Mouse (Mus musculus): ENCODE results near the gene Tmem269. TPM values are rescaled to one million over a fixed set of nuclear protein-coding genes. Genes with fewer than 3 reads are reported as not detected.

Gene Tmem269
- polyA plus RNA-seq, 1 experiment from 2014 or later: not detected

DNA sequence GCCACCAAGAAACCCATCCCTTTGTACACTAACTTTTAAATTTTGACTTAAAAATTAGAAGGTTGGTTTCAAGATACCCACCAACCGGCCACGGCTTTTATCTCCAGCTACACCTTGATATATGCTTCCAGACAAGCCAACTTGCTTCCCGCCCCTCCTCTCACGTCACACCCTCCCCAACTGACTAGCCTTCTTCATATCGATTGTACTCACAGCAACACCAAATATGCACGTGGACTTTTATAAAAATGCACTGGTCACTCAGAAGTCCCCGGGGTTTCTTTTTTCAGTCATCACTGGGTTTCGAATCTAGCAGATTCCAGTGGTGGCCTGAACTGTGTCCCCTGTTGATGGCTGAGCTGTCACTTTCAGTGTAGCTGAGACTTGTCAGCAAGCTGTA lies 27.4 kb downstream of the Tmem269 start:
- Histone ChIP-seq H3K27ac (ENCODE audit: low read depth) (peak overlapping the region; percentile 60; the same call in 1 of the 2 replicates), H3K9me3 (ENCODE audit: low read depth, low read length) (no peaks in the 10 kb centered on the region), H3K27me3 (ENCODE audit: insufficient read depth, low read length) (no peaks in the 10 kb centered on the region), H3K9ac (no peak overlapping the region), H3K4me1 (ENCODE audit: insufficient read depth) (no peaks in the 10 kb centered on the region), H3K4me2 (peak overlapping the region; percentile 15; the same call in 1 of the 2 replicates), H3K36me3 (ENCODE audit: insufficient read depth) (no peaks in the 10 kb centered on the region), H3K4me3 (ENCODE audit: low read depth, low read length) (no peak overlapping the region)
- ATAC-seq (ENCODE audit: insufficient read depth): no peak
- no peak for TF ChIP-seq CTCF (IDR thresholded peaks at IDR 0.05; ENCODE audit: low read depth)
- 74% methylated on average over 8 of the region's 8 CpGs for WGBS
- DNase-seq: no peak

DNA sequence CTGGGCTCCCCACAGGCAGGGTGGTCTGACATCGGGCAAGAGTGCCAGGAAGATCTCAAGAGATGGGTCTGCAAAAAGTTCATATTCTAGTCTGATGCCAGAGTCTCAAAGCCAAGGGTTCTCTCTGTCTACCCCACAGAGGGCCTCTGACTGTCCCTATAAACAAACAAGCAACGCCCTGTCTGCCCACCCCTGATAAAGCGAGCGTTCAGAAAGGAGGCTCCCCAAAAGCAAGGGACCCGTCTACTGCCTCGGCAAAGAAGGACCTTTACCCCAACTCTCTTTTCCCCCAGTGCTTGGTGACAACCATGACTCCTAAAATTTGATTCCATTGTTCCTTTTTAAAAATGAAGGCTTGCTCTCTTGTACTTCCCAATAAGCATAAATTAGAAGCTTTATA lies 28.2 kb downstream of the Tmem269 start, which contains the start of gene Ermap:
Gene Ermap (minus strand): TSS at position 148 of the 400 bp plus-strand sequence.
- Histone ChIP-seq H3K9ac (peak within 1 kb of the TSS; percentile 6; the same call in 1 of the 2 replicates), H3K9me3 (ENCODE audit: low read depth, low read length) (no peaks in the 10 kb centered on the region), H3K4me2 (peak within 1 kb of the TSS; percentile 15; the same call in 1 of the 2 replicates), H3K27me3 (ENCODE audit: insufficient read depth, low read length) (no peaks in the 10 kb centered on the region), H3K36me3 (ENCODE audit: insufficient read depth) (no peaks in the 10 kb centered on the region), H3K27ac (ENCODE audit: low read depth) (peak within 1 kb of the TSS; percentile 60; the same call in 1 of the 2 replicates), H3K4me1 (ENCODE audit: insufficient read depth) (no peaks in the 10 kb centered on the region), H3K4me3 (ENCODE audit: low read depth, low read length) (peak within 1 kb of the TSS; percentile 22; the same call in 1 of the 2 replicates)
- DNase-seq: no peak
- 61% methylated on average over 6 of the region's 6 CpGs for WGBS
- no peak for ATAC-seq (ENCODE audit: insufficient read depth)
- TF ChIP-seq CTCF (IDR thresholded peaks at IDR 0.05; ENCODE audit: low read depth): no peak

DNA sequence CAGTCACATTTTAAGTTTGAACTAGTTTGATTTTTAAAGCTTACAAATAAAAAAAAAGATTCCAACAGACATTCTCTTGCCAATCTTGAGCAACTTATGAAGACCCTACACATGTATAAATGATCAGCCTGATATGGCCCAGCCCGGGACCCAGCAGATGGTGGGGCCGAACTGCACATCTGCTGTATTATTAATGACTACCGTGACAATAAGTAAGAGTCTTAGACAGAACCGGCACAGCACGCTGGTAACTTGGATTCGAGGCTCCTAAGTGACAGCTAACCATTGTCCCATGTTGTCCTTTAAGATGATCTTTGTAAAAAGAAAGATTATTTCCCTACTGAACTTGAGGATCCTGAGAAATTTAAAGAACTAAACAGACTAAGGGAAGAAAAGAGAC lies 28.6 kb downstream of the Tmem269 start:
- Histone ChIP-seq H3K4me3 (ENCODE audit: low read depth, low read length) (peak overlapping the region; percentile 22; the same call in 1 of the 2 replicates), H3K9ac (peak overlapping the region; percentile 6; the same call in 1 of the 2 replicates), H3K4me2 (no peak overlapping the region), H3K27me3 (ENCODE audit: insufficient read depth, low read length) (no peaks in the 10 kb centered on the region), H3K36me3 (ENCODE audit: insufficient read depth) (no peaks in the 10 kb centered on the region), H3K9me3 (ENCODE audit: low read depth, low read length) (no peaks in the 10 kb centered on the region), H3K27ac (ENCODE audit: low read depth) (0 out of 2 replicates have a peak overlapping the region, but pooled peaks have one; percentile 15), H3K4me1 (ENCODE audit: insufficient read depth) (no peaks in the 10 kb centered on the region)
- DNase-seq (no peak), ATAC-seq (ENCODE audit: insufficient read depth) (no peak)
- 71% methylated on average over 6 of the region's 6 CpGs for WGBS
- TF ChIP-seq CTCF (IDR thresholded peaks at IDR 0.05; ENCODE audit: low read depth): no peak

DNA sequence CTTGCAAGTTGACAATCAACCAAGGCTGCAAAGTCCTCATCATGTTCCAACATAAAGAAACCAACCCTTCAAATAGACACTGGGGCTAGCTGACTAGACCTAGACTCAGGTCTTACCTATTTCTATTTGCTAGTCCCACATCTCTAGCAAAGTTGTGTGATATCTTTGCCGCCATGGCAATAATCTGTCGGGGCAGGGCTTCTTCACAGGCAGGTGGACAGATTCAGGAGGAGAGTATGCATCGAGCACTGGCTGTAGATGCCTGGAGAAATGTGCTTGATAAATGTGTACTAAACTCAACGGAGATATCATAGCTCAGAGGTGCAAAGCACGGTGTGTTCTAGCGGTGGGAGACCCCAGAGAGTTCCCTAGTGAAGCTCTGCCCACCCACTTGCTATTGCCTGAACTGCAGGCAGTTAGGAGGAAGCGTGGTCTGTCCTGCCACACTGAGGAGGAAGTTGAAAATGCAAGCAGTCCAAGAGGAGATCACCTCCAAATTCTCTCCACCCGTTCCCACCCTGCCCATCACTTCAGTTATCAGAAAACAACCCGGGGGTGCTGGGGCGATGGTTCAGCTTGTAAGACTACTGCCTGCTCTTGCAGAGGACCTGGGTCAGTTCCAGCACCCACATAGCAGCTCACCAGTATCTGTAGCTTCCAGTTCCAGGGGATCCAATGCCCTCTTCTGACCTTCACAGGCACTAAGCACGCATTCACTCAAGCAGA lies 29.8 kb downstream of the Tmem269 start:
- WGBS: 37% methylated on average over 11 of the region's 11 CpGs
- H3K9me3 ChIP-seq (ENCODE audit: low read depth, low read length): no peaks in the 10 kb centered on the region

DNA sequence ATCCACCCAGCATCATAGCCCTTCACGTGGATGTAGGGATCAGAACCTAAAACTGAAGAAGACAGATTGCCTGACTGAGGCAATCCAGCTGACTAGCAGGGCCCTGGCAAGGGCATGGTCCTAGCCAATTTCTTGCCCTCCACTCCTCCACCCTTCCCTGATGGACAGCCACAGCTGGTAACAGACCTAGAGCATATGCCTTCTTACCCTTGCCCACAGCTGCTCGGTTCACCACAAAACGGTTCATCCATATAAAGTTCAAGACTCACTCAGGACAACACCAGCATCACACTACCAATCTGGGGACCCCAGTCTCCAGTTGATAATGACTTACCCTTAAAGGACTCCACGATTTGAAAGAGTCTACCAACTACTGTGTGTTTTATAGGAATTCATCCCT lies 32.2 kb downstream of the Tmem269 start:
- Histone ChIP-seq H3K27ac (ENCODE audit: low read depth) (no peak overlapping the region), H3K4me2 (no peak overlapping the region), H3K4me1 (ENCODE audit: insufficient read depth) (no peaks in the 10 kb centered on the region), H3K27me3 (ENCODE audit: insufficient read depth, low read length) (no peaks in the 10 kb centered on the region), H3K4me3 (ENCODE audit: low read depth, low read length) (no peak overlapping the region), H3K36me3 (ENCODE audit: insufficient read depth) (no peaks in the 10 kb centered on the region), H3K9me3 (ENCODE audit: low read depth, low read length) (no peaks in the 10 kb centered on the region), H3K9ac (no peak overlapping the region)
- WGBS: 75% methylated on average over 4 of the region's 4 CpGs
- no peak for ATAC-seq (ENCODE audit: insufficient read depth)
- DNase-seq: no peak
- TF ChIP-seq CTCF (IDR thresholded peaks at IDR 0.05; ENCODE audit: low read depth): no peak

More for the DNA sequence above, 29.8 kb downstream of the Tmem269 start:
- DNase-seq: peak; percentile 19
- no peak overlapping the region; the same call in 1 of the 2 replicates for H3K4me2 ChIP-seq
- no peak for ATAC-seq (ENCODE audit: insufficient read depth)
- H3K9ac ChIP-seq: no peak overlapping the region; the same call in 1 of the 2 replicates
- no peaks in the 10 kb centered on the region for H3K4me1 ChIP-seq (ENCODE audit: insufficient read depth)
- peak; percentile 31; the same call in 1 of the 2 replicates for TF ChIP-seq CTCF (IDR thresholded peaks at IDR 0.05; ENCODE audit: low read depth)
- H3K27me3 ChIP-seq (ENCODE audit: insufficient read depth, low read length): no peaks in the 10 kb centered on the region
- no peak overlapping the region for H3K27ac ChIP-seq (ENCODE audit: low read depth)
- no peaks in the 10 kb centered on the region for H3K36me3 ChIP-seq (ENCODE audit: insufficient read depth)
- peak overlapping the region; percentile 8; the same call in 1 of the 2 replicates for H3K4me3 ChIP-seq (ENCODE audit: low read depth, low read length)

DNA sequence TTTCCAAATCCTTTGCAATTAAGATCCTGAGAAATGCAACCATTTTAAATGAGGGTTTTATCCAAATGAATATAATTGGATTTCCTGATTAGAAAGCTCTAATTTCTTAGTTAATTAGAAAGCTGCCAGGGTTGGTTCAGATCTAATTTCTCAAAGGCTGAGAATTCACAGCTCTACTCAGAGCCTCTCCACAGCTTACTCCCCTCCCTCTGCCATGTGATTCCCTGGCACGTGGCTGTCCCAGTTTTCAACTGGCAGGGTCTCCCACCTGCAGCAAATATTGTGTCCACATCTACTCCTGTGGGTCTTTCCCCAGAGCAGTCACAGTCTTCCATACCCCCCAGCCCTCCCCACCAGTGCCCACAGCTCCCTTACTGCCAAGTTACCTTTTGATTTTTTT lies 34.5 kb downstream of the Tmem269 start:
- H3K4me2 ChIP-seq: no peak overlapping the region
- no peaks in the 10 kb centered on the region for H3K4me1 ChIP-seq (ENCODE audit: insufficient read depth)
- H3K27me3 ChIP-seq (ENCODE audit: insufficient read depth, low read length): no peaks in the 10 kb centered on the region
- TF ChIP-seq CTCF (IDR thresholded peaks at IDR 0.05; ENCODE audit: low read depth): no peak
- H3K9ac ChIP-seq: no peak overlapping the region
- no peaks in the 10 kb centered on the region for H3K36me3 ChIP-seq (ENCODE audit: insufficient read depth)
- H3K9me3 ChIP-seq (ENCODE audit: low read depth, low read length): no peaks in the 10 kb centered on the region
- H3K27ac ChIP-seq (ENCODE audit: low read depth): no peak overlapping the region
- ATAC-seq (ENCODE audit: insufficient read depth) (no peak), DNase-seq (no peak)
- no peak overlapping the region for H3K4me3 ChIP-seq (ENCODE audit: low read depth, low read length)
- 32% methylated on average over 1 of the region's 1 CpGs for WGBS

DNA sequence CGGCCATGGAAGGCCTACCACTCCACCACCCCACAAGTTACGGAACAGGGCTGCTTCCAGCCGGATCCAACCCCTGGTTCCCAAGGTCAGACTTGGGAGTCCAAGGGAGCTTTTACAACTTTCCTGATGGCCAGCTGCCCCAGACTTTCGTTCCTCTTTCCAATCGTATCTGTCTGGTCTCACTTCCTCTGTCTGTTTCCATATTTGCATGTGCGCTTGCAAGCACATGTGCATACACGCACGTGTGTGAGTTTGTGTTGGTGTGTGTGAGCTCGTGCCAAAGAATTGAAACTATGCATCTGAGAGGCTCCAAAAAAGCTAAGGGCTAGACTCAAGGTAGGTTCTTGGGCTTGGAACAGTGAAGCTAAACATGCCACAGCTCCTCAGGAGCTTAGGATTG lies 36.6 kb downstream of the Tmem269 start:
- H3K27ac ChIP-seq (ENCODE audit: low read depth): no peak overlapping the region
- no peaks in the 10 kb centered on the region for H3K27me3 ChIP-seq (ENCODE audit: insufficient read depth, low read length)
- DNase-seq (no peak), ATAC-seq (ENCODE audit: insufficient read depth) (no peak)
- no peaks in the 10 kb centered on the region for H3K36me3 ChIP-seq (ENCODE audit: insufficient read depth)
- H3K4me3 ChIP-seq (ENCODE audit: low read depth, low read length): no peak overlapping the region
- TF ChIP-seq CTCF (IDR thresholded peaks at IDR 0.05; ENCODE audit: low read depth): no peak
- H3K4me1 ChIP-seq (ENCODE audit: insufficient read depth): no peaks in the 10 kb centered on the region
- H3K4me2 ChIP-seq: no peak overlapping the region
- H3K9me3 ChIP-seq (ENCODE audit: low read depth, low read length): no peaks in the 10 kb centered on the region
- 83% methylated on average over 9 of the region's 9 CpGs for WGBS
- H3K9ac ChIP-seq: no peak overlapping the region
